Mouse (Mus musculus): ENCODE measurements at regions not wholly inside any gene's neighbourhood (a gene's known extent, or its start where the extent isn't known, plus 50 kb on each side); places are given as distances from the start of the nearest gene placed in this dataset.

- no peak for DNase-seq (ENCODE audit: low spot score in 2 of 2)
Measured at GRCm38 (mm10) chr3:9373896-9374295, 236.0 kb downstream of the Zfp704 start.

- DNase-seq (ENCODE audit: low spot score in 2 of 2): no peak
Measured at GRCm38 (mm10) chr3:9370096-9370495, 239.8 kb downstream of the Zfp704 start.

GRCm38 (mm10) chr3:9365791-9366190, 244.1 kb downstream of the Zfp704 start:
- DNase-seq (ENCODE audit: low spot score in 2 of 2): no peak

GRCm38 (mm10) chr3:9359186-9359585, 250.7 kb downstream of the Zfp704 start:
- DNase-seq (ENCODE audit: low spot score in 2 of 2): peak; percentile 10 to 16

- peak; percentile 40 to 43 for DNase-seq (ENCODE audit: low spot score in 2 of 2)
Measured at GRCm38 (mm10) chr3:9358111-9358510, 251.8 kb downstream of the Zfp704 start.

- DNase-seq (ENCODE audit: low spot score in 2 of 2): peak; percentile 31 to 48
Measured at GRCm38 (mm10) chr3:9357639-9358038, 252.2 kb downstream of the Zfp704 start.

- peak in 1 of 2 experiments; percentile 14 for DNase-seq (ENCODE audit: low spot score in 2 of 2)
Measured at GRCm38 (mm10) chr3:9355875-9356274, 254.0 kb downstream of the Zfp704 start.

GRCm38 (mm10) chr3:9354756-9355155, 255.1 kb downstream of the Zfp704 start:
- DNase-seq (ENCODE audit: low spot score in 2 of 2): peak in 1 of 2 experiments; percentile 7

- peak in 1 of 2 experiments; percentile 14 for DNase-seq (ENCODE audit: low spot score in 2 of 2)
Measured at GRCm38 (mm10) chr3:9352251-9352650, 257.6 kb downstream of the Zfp704 start.

GRCm38 (mm10) chr3:9349822-9350221, 260.1 kb downstream of the Zfp704 start:
- no peak for DNase-seq (ENCODE audit: low spot score in 2 of 2)

GRCm38 (mm10) chr3:9347446-9347860, 262.4 kb downstream of the Zfp704 start:
- DNase-seq (ENCODE audit: low spot score in 2 of 2): peak; percentile 43 to 46

GRCm38 (mm10) chr3:9346857-9347445, 262.9 kb downstream of the Zfp704 start:
- DNase-seq (ENCODE audit: low spot score in 2 of 2): peak in 1 of 2 experiments; percentile 34

GRCm38 (mm10) chr3:9346356-9346755, 263.5 kb downstream of the Zfp704 start:
- peak in 1 of 2 experiments; percentile 1 for DNase-seq (ENCODE audit: low spot score in 2 of 2)

- peak in 1 of 2 experiments; percentile 7 for DNase-seq (ENCODE audit: low spot score in 2 of 2)
Measured at GRCm38 (mm10) chr3:9345885-9346284, 264.0 kb downstream of the Zfp704 start.

GRCm38 (mm10) chr3:9343586-9343985, 266.3 kb downstream of the Zfp704 start:
- peak in 1 of 2 experiments; percentile 12 for DNase-seq (ENCODE audit: low spot score in 2 of 2)

- DNase-seq (ENCODE audit: low spot score in 2 of 2): no peak
Measured at GRCm38 (mm10) chr3:9342167-9342566, 267.7 kb downstream of the Zfp704 start.

GRCm38 (mm10) chr3:9341657-9342056, 268.2 kb downstream of the Zfp704 start:
- no peak for DNase-seq (ENCODE audit: low spot score in 2 of 2)

- no peak for DNase-seq (ENCODE audit: low spot score in 2 of 2)
Measured at GRCm38 (mm10) chr3:9341244-9341643, 268.6 kb downstream of the Zfp704 start.

GRCm38 (mm10) chr3:9340788-9341187, 269.1 kb downstream of the Zfp704 start:
- no peak for DNase-seq (ENCODE audit: low spot score in 2 of 2)

GRCm38 (mm10) chr3:9340344-9340743, 269.5 kb downstream of the Zfp704 start:
- DNase-seq (ENCODE audit: low spot score in 2 of 2): no peak

GRCm38 (mm10) chr3:9339669-9340068, 270.2 kb downstream of the Zfp704 start:
- DNase-seq (ENCODE audit: low spot score in 2 of 2): no peak

GRCm38 (mm10) chr3:9335580-9335979, 274.3 kb downstream of the Zfp704 start:
- peak in 1 of 2 experiments; percentile 6 for DNase-seq (ENCODE audit: low spot score in 2 of 2)
